Mouse (Mus musculus): ENCODE measurements at regions not wholly inside any gene's neighbourhood (a gene's known extent, or its start where the extent isn't known, plus 50 kb on each side); places are given as distances from the start of the nearest gene placed in this dataset.

DNA sequence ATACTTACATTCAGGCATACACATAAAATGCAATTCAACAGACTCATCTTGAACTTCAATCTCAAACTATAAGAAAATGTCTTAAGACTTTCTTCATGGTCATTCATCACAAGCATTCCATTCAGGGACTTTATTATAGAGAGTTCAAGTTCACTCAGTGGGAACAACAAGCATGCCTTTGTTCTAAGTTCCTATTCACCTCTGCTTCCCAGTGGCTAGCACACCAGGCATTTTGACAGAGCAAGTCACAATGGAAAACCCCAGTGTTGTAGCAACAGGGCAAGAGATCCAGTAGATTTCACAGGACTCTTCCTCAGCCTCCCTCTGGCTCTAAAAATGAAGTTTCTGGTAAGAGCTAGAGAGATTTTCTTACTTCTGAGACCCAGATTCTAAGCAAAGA, 595.8 kb upstream of the Clint1 start:
- H3K4me1 ChIP-seq (replicated peaks; ENCODE audit: control insufficient read depth, insufficient read depth, low read length) = no peaks in the 10 kb centered on the region
- no peak overlapping the region for H3K27ac ChIP-seq (ENCODE audit: control insufficient read depth, insufficient read depth, low read length)
- no peaks in the 10 kb centered on the region for H3K36me3 ChIP-seq (ENCODE audit: control insufficient read depth, insufficient read depth, low read length)
- no peak for TF ChIP-seq POLR2A (IDR thresholded peaks at IDR 0.05; ENCODE audit: control insufficient read depth, extremely low read depth, insufficient read depth, low read length, poor library complexity)
- no peak for TF ChIP-seq CTCF (IDR thresholded peaks at IDR 0.05; ENCODE audit: borderline replicate concordance, control insufficient read depth, extremely low read depth, insufficient read depth, low read length, poor library complexity)
- no peak for DNase-seq
- H3K4me3 ChIP-seq (ENCODE audit: control insufficient read depth, insufficient read depth, low read length) = no peak overlapping the region
- H3K27me3 ChIP-seq (ENCODE audit: control insufficient read depth, insufficient read depth, low read length) = no peaks in the 10 kb centered on the region

DNA sequence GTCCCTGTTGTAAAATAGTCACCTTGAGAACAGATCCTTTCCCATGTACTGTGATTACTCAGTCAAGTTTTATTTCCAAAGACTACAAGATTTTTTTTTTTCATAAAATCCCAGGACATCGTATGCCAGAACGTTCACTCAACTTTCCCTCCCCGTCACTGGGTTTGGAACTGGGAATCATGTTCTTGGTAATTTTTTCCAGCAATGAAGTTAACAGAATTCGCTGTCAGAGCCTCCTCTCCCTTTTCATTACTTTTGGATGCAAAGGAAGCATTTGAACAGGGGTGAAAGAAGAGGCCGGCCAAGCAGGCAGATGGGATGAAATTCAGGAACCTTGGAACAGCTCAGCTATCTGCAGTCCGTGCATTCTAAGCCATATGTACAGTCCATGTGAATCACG, 589.7 kb upstream of the Clint1 start:
- Histone ChIP-seq H3K4me1 (replicated peaks; ENCODE audit: control insufficient read depth, insufficient read depth, low read length) (no peaks in the 10 kb centered on the region), H3K36me3 (ENCODE audit: control insufficient read depth, insufficient read depth, low read length) (no peaks in the 10 kb centered on the region), H3K27ac (ENCODE audit: control insufficient read depth, insufficient read depth, low read length) (no peak overlapping the region), H3K4me3 (ENCODE audit: control insufficient read depth, insufficient read depth, low read length) (no peak overlapping the region), H3K27me3 (ENCODE audit: control insufficient read depth, insufficient read depth, low read length) (no peaks in the 10 kb centered on the region)
- WGBS = 94% methylated on average over 7 of the region's 7 CpGs
- no peak for DNase-seq
- TF ChIP-seq POLR2A (IDR thresholded peaks at IDR 0.05; ENCODE audit: control insufficient read depth, extremely low read depth, insufficient read depth, low read length, poor library complexity) = no peak
- TF ChIP-seq CTCF (IDR thresholded peaks at IDR 0.05; ENCODE audit: borderline replicate concordance, control insufficient read depth, extremely low read depth, insufficient read depth, low read length, poor library complexity) = no peak

DNA sequence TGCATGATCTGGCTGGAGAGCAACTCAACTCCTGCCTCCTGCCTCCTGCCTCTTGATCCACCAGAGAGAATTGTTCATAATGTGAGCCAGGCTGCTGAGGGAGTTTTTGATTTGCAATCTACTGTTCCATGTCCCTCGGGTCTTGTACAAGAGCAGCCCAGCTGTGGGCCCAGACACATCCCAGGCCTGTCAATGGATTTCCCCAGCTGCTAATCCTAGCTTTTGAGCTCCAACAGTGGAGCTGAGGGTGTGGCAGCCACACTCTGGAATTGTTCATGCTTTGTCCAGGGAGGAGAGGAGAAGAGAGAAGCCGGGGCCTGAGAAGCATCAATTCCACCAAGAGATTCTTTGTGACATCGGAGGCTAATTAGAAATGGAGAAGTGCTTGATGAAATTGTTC, 587.9 kb upstream of the Clint1 start:
- no peak for TF ChIP-seq CTCF (IDR thresholded peaks at IDR 0.05; ENCODE audit: borderline replicate concordance, control insufficient read depth, extremely low read depth, insufficient read depth, low read length, poor library complexity)
- TF ChIP-seq POLR2A (IDR thresholded peaks at IDR 0.05; ENCODE audit: control insufficient read depth, extremely low read depth, insufficient read depth, low read length, poor library complexity) = no peak
- Histone ChIP-seq H3K27me3 (ENCODE audit: control insufficient read depth, insufficient read depth, low read length) (no peaks in the 10 kb centered on the region), H3K36me3 (ENCODE audit: control insufficient read depth, insufficient read depth, low read length) (no peaks in the 10 kb centered on the region), H3K4me1 (replicated peaks; ENCODE audit: control insufficient read depth, insufficient read depth, low read length) (no peaks in the 10 kb centered on the region), H3K27ac (ENCODE audit: control insufficient read depth, insufficient read depth, low read length) (no peak overlapping the region), H3K4me3 (ENCODE audit: control insufficient read depth, insufficient read depth, low read length) (no peak overlapping the region)
- 89% methylated on average over 3 of the region's 3 CpGs for WGBS
- DNase-seq = no peak

DNA sequence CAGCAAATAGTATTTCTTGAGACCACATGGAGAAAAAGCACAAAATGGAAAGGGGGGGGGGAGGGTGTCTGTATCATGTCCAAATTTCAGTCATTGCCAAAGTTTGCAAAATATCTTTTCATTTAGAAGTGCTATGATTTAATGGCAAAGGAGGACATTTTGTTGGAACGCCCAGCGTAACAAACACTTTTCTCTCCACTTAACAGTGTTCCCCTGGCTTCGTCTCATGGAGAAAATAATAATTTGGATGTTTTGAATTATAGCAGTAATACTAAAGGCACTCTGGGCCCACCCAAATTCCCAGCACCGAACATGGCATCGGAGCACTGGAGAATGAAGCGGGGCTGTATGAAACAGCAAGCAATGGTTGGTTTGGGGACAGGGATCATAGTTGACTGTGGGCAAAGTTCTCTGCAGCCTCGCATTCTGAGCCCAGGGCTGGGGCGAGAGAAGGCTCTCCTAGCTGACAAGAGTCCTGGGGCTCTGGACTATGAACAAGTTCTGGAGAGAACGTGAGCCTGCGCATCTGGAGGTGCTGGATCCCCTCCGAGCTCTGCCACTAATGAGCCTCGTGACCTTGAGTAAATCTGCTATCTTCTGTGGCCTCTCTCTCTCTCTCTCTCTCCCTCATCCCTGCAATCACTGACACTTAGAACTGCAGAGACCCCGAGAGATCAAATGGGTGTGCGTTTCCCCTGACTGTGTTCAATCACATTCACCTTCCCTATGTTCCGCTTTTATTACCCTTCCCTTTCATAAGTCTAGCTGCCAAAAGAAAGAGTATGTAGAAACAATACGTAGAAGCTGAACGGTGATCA, 586.5 kb upstream of the Clint1 start:
- Histone ChIP-seq H3K4me3 (ENCODE audit: control insufficient read depth, insufficient read depth, low read length) (no peak overlapping the region), H3K4me1 (replicated peaks; ENCODE audit: control insufficient read depth, insufficient read depth, low read length) (no peaks in the 10 kb centered on the region), H3K27me3 (ENCODE audit: control insufficient read depth, insufficient read depth, low read length) (no peaks in the 10 kb centered on the region), H3K36me3 (ENCODE audit: control insufficient read depth, insufficient read depth, low read length) (no peaks in the 10 kb centered on the region), H3K27ac (ENCODE audit: control insufficient read depth, insufficient read depth, low read length) (no peak overlapping the region)
- no peak for DNase-seq
- TF ChIP-seq POLR2A (IDR thresholded peaks at IDR 0.05; ENCODE audit: control insufficient read depth, extremely low read depth, insufficient read depth, low read length, poor library complexity) (no peak), CTCF (IDR thresholded peaks at IDR 0.05; ENCODE audit: borderline replicate concordance, control insufficient read depth, extremely low read depth, insufficient read depth, low read length, poor library complexity) (no peak)
- 93% methylated on average over 17 of the region's 17 CpGs for WGBS

GRCm38 (mm10) chr11:45265989-45266302, 585.9 kb upstream of the Clint1 start:
- Histone ChIP-seq H3K4me3 (ENCODE audit: control insufficient read depth, insufficient read depth, low read length) (no peak overlapping the region), H3K27ac (ENCODE audit: control insufficient read depth, insufficient read depth, low read length) (no peak overlapping the region), H3K36me3 (ENCODE audit: control insufficient read depth, insufficient read depth, low read length) (no peaks in the 10 kb centered on the region), H3K4me1 (replicated peaks; ENCODE audit: control insufficient read depth, insufficient read depth, low read length) (no peaks in the 10 kb centered on the region), H3K27me3 (ENCODE audit: control insufficient read depth, insufficient read depth, low read length) (no peaks in the 10 kb centered on the region)
- no peak for TF ChIP-seq POLR2A (IDR thresholded peaks at IDR 0.05; ENCODE audit: control insufficient read depth, extremely low read depth, insufficient read depth, low read length, poor library complexity)
- no peak for TF ChIP-seq CTCF (IDR thresholded peaks at IDR 0.05; ENCODE audit: borderline replicate concordance, control insufficient read depth, extremely low read depth, insufficient read depth, low read length, poor library complexity)
- no peak for DNase-seq
- WGBS = 93% methylated on average over 4 of the region's 4 CpGs

DNA sequence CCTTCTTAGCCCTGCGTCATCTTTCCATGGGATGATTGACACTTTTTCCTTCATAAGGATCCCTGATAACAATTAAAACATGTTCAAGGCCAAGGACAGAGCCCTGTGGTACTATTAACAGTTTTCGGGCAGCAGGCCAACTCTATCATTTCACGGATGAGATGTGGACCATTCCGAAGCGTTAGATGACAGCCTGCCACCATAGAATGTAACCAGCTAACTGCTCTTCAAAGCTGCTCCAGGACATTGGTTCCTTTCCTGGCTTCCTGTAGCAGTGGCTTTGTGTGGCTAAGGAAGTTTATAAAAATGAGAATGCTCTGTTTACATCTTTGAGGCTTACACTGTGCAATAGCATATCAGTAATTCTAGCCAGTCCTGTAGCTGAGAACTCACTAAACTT, 582.6 kb upstream of the Clint1 start:
- Histone ChIP-seq H3K27ac (ENCODE audit: control insufficient read depth, insufficient read depth, low read length) (no peak overlapping the region), H3K27me3 (ENCODE audit: control insufficient read depth, insufficient read depth, low read length) (no peaks in the 10 kb centered on the region), H3K36me3 (ENCODE audit: control insufficient read depth, insufficient read depth, low read length) (no peaks in the 10 kb centered on the region), H3K4me1 (replicated peaks; ENCODE audit: control insufficient read depth, insufficient read depth, low read length) (no peaks in the 10 kb centered on the region), H3K4me3 (ENCODE audit: control insufficient read depth, insufficient read depth, low read length) (no peak overlapping the region)
- DNase-seq = no peak
- 94% methylated on average over 5 of the region's 5 CpGs for WGBS
- TF ChIP-seq POLR2A (IDR thresholded peaks at IDR 0.05; ENCODE audit: control insufficient read depth, extremely low read depth, insufficient read depth, low read length, poor library complexity) = no peak
- TF ChIP-seq CTCF (IDR thresholded peaks at IDR 0.05; ENCODE audit: borderline replicate concordance, control insufficient read depth, extremely low read depth, insufficient read depth, low read length, poor library complexity) = no peak

- no peak for DNase-seq
- Histone ChIP-seq H3K36me3 (ENCODE audit: control insufficient read depth, insufficient read depth, low read length) (no peaks in the 10 kb centered on the region), H3K4me1 (replicated peaks; ENCODE audit: control insufficient read depth, insufficient read depth, low read length) (no peaks in the 10 kb centered on the region), H3K27ac (ENCODE audit: control insufficient read depth, insufficient read depth, low read length) (no peak overlapping the region), H3K4me3 (ENCODE audit: control insufficient read depth, insufficient read depth, low read length) (no peak overlapping the region), H3K27me3 (ENCODE audit: control insufficient read depth, insufficient read depth, low read length) (no peaks in the 10 kb centered on the region)
- WGBS = 61% methylated on average over 3 of the region's 3 CpGs
- no peak for TF ChIP-seq CTCF (IDR thresholded peaks at IDR 0.05; ENCODE audit: borderline replicate concordance, control insufficient read depth, extremely low read depth, insufficient read depth, low read length, poor library complexity)
- TF ChIP-seq POLR2A (IDR thresholded peaks at IDR 0.05; ENCODE audit: control insufficient read depth, extremely low read depth, insufficient read depth, low read length, poor library complexity) = no peak
Observed at GRCm38 (mm10) chr11:45271206-45271605, 580.6 kb upstream of the Clint1 start.

Data from thymus, adult 2 months (tissue).